Mouse (Mus musculus): ENCODE measurements around the gene Chrm4.

The Chrm4 gene

GRCm38 (mm10) chr2:91926949-91927348 is at the start of gene Chrm4:
Chrm4 (plus strand) TSS chr2:91927249.
- DNase-seq (ENCODE audit: low spot score in 2 of 2) = no peak

DNA sequence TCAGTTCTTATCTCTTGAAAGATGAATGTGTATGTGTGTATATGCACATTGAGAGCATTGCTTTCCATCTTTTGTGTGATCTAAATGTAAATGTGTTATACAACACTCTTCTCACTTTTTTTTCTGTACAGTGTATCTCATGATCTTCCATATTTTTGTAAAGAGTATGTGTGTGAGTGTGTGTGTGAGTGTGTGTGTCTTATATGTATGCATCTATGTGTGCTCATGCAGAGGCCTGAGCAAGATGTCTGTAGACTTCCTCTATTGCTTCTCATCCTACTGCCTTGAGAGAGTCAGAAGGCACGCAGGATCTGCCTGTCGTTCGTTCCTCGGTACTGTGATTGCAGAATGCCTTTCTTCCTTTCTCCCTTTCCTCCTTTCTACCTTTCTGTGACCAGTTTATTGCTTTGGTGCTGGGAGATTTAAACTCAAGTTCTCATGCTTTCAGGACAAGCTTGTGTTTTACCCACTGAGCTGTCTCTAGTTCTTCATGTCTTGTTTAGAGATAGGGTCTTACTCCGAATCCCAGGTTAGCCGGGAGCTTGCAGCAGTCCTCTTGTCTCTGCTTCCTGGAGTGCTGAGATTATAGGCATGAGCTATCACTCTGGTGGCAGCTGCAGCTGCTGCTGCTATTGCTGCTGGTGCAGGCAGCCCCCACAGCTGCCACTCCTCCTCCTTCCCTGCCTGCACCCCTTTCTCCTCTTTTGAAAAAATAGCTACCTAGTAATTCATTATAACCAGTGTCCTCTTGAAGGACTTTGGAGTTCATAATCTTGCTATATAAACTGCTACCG is 48.5 kb upstream of the Chrm4 start:
- no peak for DNase-seq (ENCODE audit: low spot score in 2 of 2)

DNA sequence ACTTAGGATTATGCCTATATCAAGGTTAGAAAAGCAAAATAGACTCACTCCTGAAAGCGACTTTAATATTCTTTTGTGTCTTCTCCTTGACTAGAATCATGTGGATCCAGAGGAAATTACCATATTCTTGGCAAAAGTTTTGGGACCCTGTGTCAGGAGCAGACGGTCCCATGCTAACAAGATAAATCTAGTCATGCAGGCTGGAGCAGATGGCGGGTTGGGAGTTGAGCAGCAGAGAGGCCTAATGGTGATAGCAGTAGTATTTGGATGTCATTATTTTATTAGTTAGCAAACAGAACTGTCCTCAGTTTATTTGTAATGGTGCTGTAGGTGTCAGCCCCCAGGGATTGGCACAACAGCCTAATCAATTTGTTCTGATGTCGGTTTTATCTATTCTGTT is 43.1 kb upstream of the Chrm4 start:
- DNase-seq (ENCODE audit: low spot score in 2 of 2) = no peak

DNA sequence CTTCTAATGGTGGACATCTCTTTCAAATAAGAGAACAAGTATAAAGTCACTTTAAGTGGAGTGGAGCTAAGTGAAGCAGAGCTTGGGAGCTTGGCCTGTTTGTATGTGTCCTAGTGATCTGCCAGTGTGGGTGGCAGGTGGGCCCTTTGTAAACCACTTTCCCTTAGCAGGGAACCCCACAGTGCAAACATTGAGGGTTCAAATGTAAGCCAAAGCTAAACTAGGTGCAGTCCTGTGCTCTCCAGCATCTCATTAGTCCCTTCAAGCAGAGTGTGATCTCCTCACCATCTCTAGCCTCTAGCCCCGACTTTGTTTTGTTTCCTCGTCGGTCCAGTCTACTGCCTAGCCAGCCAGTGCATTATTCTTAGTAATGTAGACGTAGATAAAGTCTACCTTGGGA is 42.4 kb upstream of the Chrm4 start:
- no peak for DNase-seq (ENCODE audit: low spot score in 2 of 2)

DNA sequence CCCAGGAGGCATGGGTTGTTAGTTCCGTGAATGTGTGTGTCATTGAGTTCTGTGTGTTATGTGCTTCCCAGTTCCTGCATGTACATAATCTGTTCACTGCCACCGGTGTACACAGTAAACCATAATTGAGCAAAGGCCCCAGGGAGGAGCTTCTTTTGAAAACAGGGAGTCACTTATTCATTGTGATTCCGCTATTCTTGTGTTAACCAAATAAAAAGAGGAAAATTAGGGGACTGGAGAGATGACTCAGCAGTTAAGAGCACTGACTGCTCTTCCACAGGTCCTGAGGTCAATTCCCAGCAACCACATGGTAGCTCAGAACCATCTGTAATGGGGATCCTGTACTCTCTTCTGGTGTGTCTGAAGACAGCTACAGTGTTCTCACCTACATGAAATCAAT is 32.3 kb upstream of the Chrm4 start:
- DNase-seq (ENCODE audit: low spot score in 2 of 2) = no peak

DNA sequence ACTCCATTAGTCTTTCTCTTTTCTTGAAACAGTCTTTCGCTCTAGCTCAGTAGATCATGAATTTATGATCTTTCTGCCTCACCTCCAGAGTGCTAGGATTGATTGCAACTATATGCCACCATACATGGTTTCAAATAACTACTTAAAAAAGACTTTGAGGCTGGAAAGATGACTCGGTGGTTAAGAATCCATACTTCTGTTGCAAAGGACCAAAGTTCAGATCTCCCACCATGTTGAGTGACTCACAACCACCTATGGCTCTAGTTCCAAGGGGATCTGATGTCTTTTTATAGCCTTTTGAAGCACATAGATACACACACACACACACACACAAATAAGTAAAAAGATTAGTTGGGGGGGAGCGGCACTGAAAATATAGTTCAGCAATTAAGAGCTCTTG is 31.6 kb upstream of the Chrm4 start:
- no peak for DNase-seq (ENCODE audit: low spot score in 2 of 2)

GRCm38 (mm10) chr2:91897968-91898367 is 29.1 kb upstream of the Chrm4 start:
- DNase-seq (ENCODE audit: low spot score in 2 of 2) = no peak

DNA sequence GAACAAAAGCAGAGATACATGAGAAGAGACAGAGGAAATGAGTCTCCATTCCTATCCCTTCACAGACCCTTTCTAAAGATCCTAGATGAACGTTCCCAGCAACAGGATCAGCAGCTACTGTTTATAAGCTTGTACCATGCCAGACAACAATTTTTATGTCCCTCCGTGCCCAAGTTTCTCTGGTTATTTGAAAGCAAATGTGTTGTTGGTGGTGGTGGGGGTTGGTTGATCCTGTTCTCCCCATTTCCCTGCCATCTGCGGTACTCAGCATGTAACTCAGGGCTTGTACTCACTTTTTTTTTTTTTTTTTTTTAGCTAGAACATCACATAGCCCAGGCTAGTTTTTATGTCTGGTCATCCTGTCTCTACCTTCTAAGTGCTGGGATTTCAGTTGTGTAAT is 27.9 kb upstream of the Chrm4 start:
- DNase-seq (ENCODE audit: low spot score in 2 of 2) = no peak

- no peak for DNase-seq (ENCODE audit: low spot score in 2 of 2)
These were observed 26.6 kb upstream of the Chrm4 start for GRCm38 (mm10) chr2:91900431-91900830.

DNA sequence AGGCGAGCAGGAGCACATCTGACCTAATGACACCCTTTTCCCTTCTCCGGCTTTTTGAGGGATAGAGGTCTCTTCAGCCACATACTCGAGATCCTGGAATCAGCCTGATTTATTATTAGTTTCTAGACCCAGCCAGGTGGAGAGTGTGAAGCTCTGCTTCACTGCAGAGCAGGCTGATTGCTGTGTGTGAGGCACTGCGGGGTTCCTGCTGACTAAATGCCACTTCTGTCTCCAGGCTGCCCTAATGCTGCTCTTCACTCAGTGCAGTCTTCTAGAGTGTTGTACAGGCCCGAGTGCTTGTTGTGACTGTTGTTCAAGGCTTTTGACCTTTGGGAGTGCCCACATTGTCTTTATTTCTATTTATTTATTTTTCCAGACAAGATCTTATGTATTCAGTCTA is 24.7 kb upstream of the Chrm4 start:
- DNase-seq (ENCODE audit: low spot score in 2 of 2) = no peak

DNA sequence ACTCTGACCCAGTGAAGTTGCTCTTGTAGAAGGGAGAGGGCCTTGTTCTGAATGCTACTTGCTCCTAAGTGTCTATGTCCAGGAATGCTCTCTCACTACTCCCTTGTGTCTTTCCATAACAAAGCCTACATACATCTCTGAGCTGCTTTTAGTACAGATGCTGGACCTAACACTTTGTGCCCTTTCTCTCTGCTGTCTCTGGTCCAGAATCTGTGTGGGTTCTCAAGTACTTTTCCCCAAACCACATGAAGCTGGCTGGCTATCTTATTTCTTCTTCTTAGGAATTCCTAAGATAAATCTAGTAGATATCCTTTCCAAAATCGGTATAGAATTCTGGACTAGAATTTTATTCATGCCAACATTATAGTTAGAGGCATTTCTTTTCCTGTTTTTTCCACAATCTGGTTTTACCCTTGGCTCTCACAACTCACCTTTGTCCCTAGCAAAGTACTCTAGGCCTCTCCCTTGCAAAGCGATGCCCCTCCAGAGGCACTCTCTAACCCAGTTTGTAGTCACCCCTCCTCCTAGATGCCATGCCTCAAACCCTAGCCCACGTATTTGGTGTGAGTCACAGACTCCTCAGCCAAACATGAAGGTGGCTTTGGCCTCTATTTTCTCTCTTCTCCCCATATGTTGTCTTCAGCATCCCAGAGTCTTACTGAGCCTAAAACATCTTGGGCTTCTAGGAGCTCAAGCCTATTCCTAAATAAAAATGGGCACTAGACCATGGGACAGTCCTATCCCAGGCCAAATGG is 23.7 kb upstream of the Chrm4 start:
- DNase-seq (ENCODE audit: low spot score in 2 of 2) = no peak

DNA sequence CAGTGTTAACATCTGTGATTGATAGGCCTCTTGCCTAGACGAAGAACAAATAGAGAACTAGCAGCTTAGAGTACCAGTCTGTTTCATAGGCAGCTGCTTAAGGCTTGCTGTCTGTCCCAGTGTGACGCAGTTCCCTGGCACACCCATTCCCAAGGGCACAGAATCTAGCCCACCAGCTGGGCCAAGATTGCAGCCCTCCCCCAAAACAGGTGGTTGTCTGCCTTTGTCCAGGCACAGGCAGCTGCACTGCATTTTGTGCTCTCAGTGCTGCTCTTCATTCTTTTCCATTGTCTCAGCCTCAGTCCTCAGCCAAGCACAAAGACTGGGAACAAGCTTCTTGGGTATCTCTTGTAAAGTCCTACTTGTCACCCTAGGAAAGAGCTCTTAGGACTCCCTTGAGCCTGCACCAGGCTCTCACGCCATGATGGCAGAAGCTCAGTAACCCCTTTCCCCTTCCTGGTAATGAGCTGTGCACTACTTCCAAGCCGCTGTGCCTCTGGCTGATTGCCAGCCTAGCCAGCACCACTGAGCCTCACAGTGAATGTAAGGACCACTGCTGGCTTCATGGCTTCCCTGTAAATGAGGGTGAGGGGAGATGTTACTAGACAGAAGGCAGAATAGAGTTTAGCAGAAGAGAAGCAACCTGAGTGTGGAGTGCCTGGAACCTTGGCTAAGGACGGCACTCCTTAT is 22.3 kb upstream of the Chrm4 start:
- DNase-seq (ENCODE audit: low spot score in 2 of 2) = no peak

DNA sequence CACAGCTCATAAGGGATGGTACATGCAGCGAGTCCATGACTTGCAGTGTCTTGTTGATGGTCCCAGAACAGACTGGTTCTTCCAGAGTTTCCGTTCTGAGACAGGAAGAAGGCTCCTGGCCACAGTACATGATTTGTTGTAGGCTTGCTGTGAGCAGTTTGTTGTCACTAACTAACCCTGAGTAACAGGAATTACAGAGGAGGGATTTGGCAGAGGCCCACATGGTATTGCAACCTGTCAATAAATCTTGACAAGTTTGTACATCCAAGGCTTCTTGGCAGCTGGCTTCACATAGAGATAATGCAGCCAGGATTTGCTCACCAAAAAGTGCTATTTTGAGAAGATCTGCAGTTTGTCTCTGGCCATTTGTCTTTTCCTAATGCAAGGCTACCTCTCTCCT is 20.9 kb upstream of the Chrm4 start:
- no peak for DNase-seq (ENCODE audit: low spot score in 2 of 2)

GRCm38 (mm10) chr2:91912616-91913015 is 14.4 kb upstream of the Chrm4 start:
- DNase-seq (ENCODE audit: low spot score in 2 of 2) = no peak

- no peak for DNase-seq (ENCODE audit: low spot score in 2 of 2)
These were observed 13.5 kb upstream of the Chrm4 start for GRCm38 (mm10) chr2:91913328-91914110.

DNA sequence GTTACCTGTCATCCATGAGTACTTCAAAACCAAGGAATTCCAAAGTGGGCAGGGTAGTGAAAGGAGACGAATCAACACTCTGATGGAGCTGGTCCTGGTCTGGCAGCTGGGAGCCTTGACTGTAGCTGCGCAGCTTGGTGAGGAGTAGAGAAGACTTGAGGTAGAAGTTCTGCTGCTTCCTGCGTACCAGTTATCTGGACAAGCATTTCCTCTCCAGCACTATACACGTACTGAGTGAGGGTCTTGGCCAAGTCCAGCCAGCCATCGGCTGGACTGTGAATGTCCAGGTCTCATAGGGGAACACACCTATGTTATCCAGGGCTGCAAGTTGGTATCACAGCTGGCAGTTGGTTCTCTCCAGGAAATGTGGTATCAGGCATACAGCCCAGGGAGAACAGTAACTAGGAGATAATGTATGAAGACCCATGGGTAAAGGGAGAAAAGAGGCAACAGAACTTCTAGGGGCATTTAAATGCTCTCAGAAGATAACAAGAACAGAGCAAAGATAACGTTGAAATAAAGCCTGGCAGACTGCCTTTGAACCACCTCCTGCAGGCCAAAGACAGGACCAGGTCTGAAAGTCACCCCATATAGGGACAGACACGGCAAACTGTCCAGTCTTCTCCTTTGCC is 10.6 kb upstream of the Chrm4 start:
- no peak for DNase-seq (ENCODE audit: low spot score in 2 of 2)

GRCm38 (mm10) chr2:91917096-91917495 is 10.0 kb upstream of the Chrm4 start:
- no peak for DNase-seq (ENCODE audit: low spot score in 2 of 2)

- DNase-seq (ENCODE audit: low spot score in 2 of 2) = no peak
These were observed 6.9 kb upstream of the Chrm4 start for GRCm38 (mm10) chr2:91920130-91920529.

GRCm38 (mm10) chr2:91921181-91921789 is 5.8 kb upstream of the Chrm4 start:
- DNase-seq (ENCODE audit: low spot score in 2 of 2) = peak in 1 of 2 experiments; percentile 72

GRCm38 (mm10) chr2:91921790-91922570 is 5.1 kb upstream of the Chrm4 start:
- DNase-seq (ENCODE audit: low spot score in 2 of 2) = no peak

All from urinary bladder, adult 18-20 months (tissue).